Mouse (Mus musculus): ENCODE results near the gene Dync1h1. TPM values are rescaled to one million over a fixed set of nuclear protein-coding genes. Genes with fewer than 3 reads are reported as not detected.
"Not testable (repeated sequence)": the region's sequence is repeated elsewhere in the genome, so short reads cannot be mapped to it uniquely, and the experiment has no call there.

Gene Dync1h1
- total and polyA plus RNA-seq, 3 experiments: 24.9 to 114 (median 80.1) TPM

DNA sequence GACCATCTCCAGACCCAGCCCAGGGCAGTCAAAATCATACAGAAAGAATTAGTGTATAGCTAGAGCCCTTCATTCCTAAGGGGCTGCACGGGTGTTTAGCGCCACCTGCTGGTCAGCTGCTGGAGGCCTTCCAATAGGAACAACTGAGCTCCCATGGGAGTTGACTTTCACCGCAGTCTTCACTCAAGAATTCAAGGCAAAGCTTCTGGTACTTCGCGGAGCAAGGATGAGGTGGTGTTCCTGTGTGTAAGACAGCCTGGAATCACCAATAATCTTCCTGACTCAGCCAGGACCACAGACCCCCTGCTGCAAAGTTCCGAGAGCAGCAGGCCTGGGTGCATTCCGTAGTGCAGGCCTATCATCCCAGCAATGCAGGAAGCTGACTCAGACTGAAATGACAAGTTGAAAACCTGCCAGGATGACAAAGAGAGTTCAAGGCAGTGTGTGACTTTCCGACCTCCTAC is 101.8 kb downstream of the Dync1h1 start:
- H3K36me3 ChIP-seq (replicated peaks in 1 of 2; ENCODE audit: control insufficient read depth in 1 of 2, insufficient read depth in 1 of 2, low read length in 1 of 2): no peaks in the 10 kb centered on the region
- no peaks in the 10 kb centered on the region for H3K27me3 ChIP-seq (replicated peaks)
- in situ Hi-C loops (cut with MboI; ENCODE audit: low pct_ligation_motif_present, low pct_unique_long_range_greater_than_20kb, low sequenced_read_pairs): no loop called here
- dilution Hi-C loops (cut with MboI; ENCODE audit: extremely low pct_ligation_motif_present, extremely low pct_unique_long_range_greater_than_20kb, low sequenced_read_pairs): no loop called here
- H3K9me3 ChIP-seq (replicated peaks; ENCODE audit: low read length): no peaks in the 10 kb centered on the region
- H3K4me3 ChIP-seq (replicated peaks in 1 of 3; ENCODE audit: low read depth in 2 of 3, low read length in 2 of 3, poor library complexity in 1 of 3): peak overlapping the region in 1 of 3 experiments; percentile 30
- peak overlapping the region; percentile 75 for H3K27ac ChIP-seq (ENCODE audit: insufficient read depth, low read depth)
- H3K4me1 ChIP-seq (ENCODE audit: control insufficient read depth in 1 of 2, insufficient read depth in 2 of 2): peaks cover 35 to 67% of the 10 kb centered on the region in 2 experiments
- H3K9ac ChIP-seq (ENCODE audit: insufficient read depth, low read depth): no peak overlapping the region
- DNase-seq (ENCODE audit: extremely low read depth): peak; percentile 94
- TF ChIP-seq ZC3H11A (IDR thresholded peaks at IDR 0.05; ENCODE audit: low read depth, low read length) (peak; percentile 50), IRF4 (IDR thresholded peaks at IDR 0.05; ENCODE audit: low read depth, low read length) (peak; percentile 83), JUND (conservative IDR thresholded peaks at IDR 0.05; ENCODE audit: low read depth, low read length) (peak; percentile 18; the same call in 1 of the 2 replicates), SMC3 (IDR thresholded peaks at IDR 0.05; ENCODE audit: low read depth, low read length) (peak; percentile 84), HCFC1 (IDR thresholded peaks at IDR 0.05; ENCODE audit: low read depth, low read length) (no peak), EP300 (IDR thresholded peaks at IDR 0.05; ENCODE audit: low read length) (0 out of 2 replicates have a peak, but pooled peaks have one; percentile 36), RCOR1 (conservative IDR thresholded peaks at IDR 0.05; ENCODE audit: low read depth, low read length) (no peak), CTCF (conservative IDR thresholded peaks at IDR 0.05 in 1 of 2, IDR thresholded peaks at IDR 0.05 in 1 of 2; ENCODE audit: low read depth in 2 of 2, low read length in 2 of 2) (peak; percentile 82 to 97), POLR2A (IDR thresholded peaks at IDR 0.05; ENCODE audit: low read depth, low read length) (peak; percentile 31; the same call in 1 of the 2 replicates), ETS1 (conservative IDR thresholded peaks at IDR 0.05; ENCODE audit: low read depth, low read length) (peak; percentile 31; the same call in 1 of the 2 replicates), JUN (IDR thresholded peaks at IDR 0.05; ENCODE audit: insufficient read depth, low read depth, low read length) (peak; percentile 59), NELFE (IDR thresholded peaks at IDR 0.05; ENCODE audit: low read depth, low read length) (no peak; the same call in 1 of the 2 replicates), MAX (IDR thresholded peaks at IDR 0.05; ENCODE audit: low read length) (no peak), RAD21 (IDR thresholded peaks at IDR 0.05; ENCODE audit: low read depth, low read length) (peak; percentile 93)
- no peaks in the 10 kb centered on the region for H3K79me2 ChIP-seq (replicated peaks; ENCODE audit: control insufficient read depth, extremely low read depth, insufficient read depth, poor library complexity, severe bottlenecking)
- H3K4me2 ChIP-seq (ENCODE audit: insufficient read depth, low read depth, poor library complexity, severe bottlenecking): peak overlapping the region; percentile 59

DNA sequence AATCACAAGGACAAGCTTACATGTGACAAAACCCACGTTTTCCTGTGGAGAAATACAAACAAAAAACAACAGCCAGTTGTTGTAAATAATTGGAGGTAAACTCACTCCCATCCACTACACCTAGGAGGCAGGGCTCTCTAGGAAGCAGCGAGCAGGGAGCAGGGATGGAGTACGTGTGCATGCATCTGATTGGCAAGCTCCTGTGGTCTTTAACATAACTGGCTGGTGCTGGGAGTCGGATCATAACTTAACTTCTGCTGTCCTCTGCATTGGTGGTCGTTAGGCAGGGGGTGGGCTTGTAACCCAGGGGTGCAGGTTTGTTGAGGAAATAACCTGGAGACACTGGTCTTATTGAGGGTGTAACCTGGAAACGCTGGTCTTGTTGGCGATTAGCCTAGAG is 102.4 kb downstream of the Dync1h1 start:
- no peak for DNase-seq (ENCODE audit: extremely low read depth)
- dilution Hi-C loops (cut with MboI; ENCODE audit: extremely low pct_ligation_motif_present, extremely low pct_unique_long_range_greater_than_20kb, low sequenced_read_pairs) (no loop called here), in situ Hi-C loops (cut with MboI; ENCODE audit: low pct_ligation_motif_present, low pct_unique_long_range_greater_than_20kb, low sequenced_read_pairs) (no loop called here)
- no peak overlapping the region for H3K9ac ChIP-seq (ENCODE audit: insufficient read depth, low read depth)
- no peak overlapping the region for H3K4me3 ChIP-seq (replicated peaks in 1 of 3; ENCODE audit: low read depth in 2 of 3, low read length in 2 of 3, poor library complexity in 1 of 3)
- H3K27me3 ChIP-seq (replicated peaks): no peaks in the 10 kb centered on the region
- no peaks in the 10 kb centered on the region for H3K9me3 ChIP-seq (replicated peaks; ENCODE audit: low read length)
- H3K4me1 ChIP-seq (ENCODE audit: control insufficient read depth in 1 of 2, insufficient read depth in 2 of 2): peaks cover 35 to 65% of the 10 kb centered on the region in 2 experiments
- H3K4me2 ChIP-seq (ENCODE audit: insufficient read depth, low read depth, poor library complexity, severe bottlenecking): peak overlapping the region; percentile 59
- no peaks in the 10 kb centered on the region for H3K79me2 ChIP-seq (replicated peaks; ENCODE audit: control insufficient read depth, extremely low read depth, insufficient read depth, poor library complexity, severe bottlenecking)
- peak overlapping the region; percentile 75 for H3K27ac ChIP-seq (ENCODE audit: insufficient read depth, low read depth)
- no peak for TF ChIP-seq RAD21 (IDR thresholded peaks at IDR 0.05; ENCODE audit: low read depth, low read length)
- H3K36me3 ChIP-seq (replicated peaks in 1 of 2; ENCODE audit: control insufficient read depth in 1 of 2, insufficient read depth in 1 of 2, low read length in 1 of 2): no peaks in the 10 kb centered on the region

GRCm38 (mm10) chr12:110705419-110705818 is 104.2 kb downstream of the Dync1h1 start:
- peak; percentile 74 for TF ChIP-seq TBP (conservative IDR thresholded peaks at IDR 0.05; ENCODE audit: low read depth, low read length)
- dilution Hi-C loops (cut with MboI; ENCODE audit: extremely low pct_ligation_motif_present, extremely low pct_unique_long_range_greater_than_20kb, low sequenced_read_pairs); H3K9me3 ChIP-seq (replicated peaks; ENCODE audit: low read length); H3K4me3 ChIP-seq (replicated peaks in 1 of 3; ENCODE audit: low read depth in 2 of 3, low read length in 2 of 3, poor library complexity in 1 of 3); H3K27me3 ChIP-seq (replicated peaks); H3K4me2 ChIP-seq (ENCODE audit: insufficient read depth, low read depth, poor library complexity, severe bottlenecking); H3K9ac ChIP-seq (ENCODE audit: insufficient read depth, low read depth); DNase-seq (ENCODE audit: extremely low read depth); H3K36me3 ChIP-seq (replicated peaks in 1 of 2; ENCODE audit: control insufficient read depth in 1 of 2, insufficient read depth in 1 of 2, low read length in 1 of 2); H3K27ac ChIP-seq (ENCODE audit: insufficient read depth, low read depth); H3K79me2 ChIP-seq (replicated peaks; ENCODE audit: control insufficient read depth, extremely low read depth, insufficient read depth, poor library complexity, severe bottlenecking); in situ Hi-C loops (cut with MboI; ENCODE audit: low pct_ligation_motif_present, low pct_unique_long_range_greater_than_20kb, low sequenced_read_pairs): not testable (repeated sequence)
- H3K4me1 ChIP-seq (ENCODE audit: control insufficient read depth in 1 of 2, insufficient read depth in 2 of 2): peaks cover 32 to 54% of the 10 kb centered on the region in 2 experiments

Data from CH12.LX (cell line).